Mouse (Mus musculus) embryonic fibroblast, embryonic 13.5 days (primary cell): ENCODE results near the gene Gm20696. TPM values are rescaled to one million over a fixed set of nuclear protein-coding genes. Genes with fewer than 3 reads are reported as not detected.

Experiments used
- H3K27ac ChIP-seq: 2 replicates; pipeline ENCODE4 v1.5.1; 2012; ENCODE audit warnings: low read length, control low read depth, inconsistent platforms; ENCODE audit not compliant: insufficient read depth
- H3K4me1 ChIP-seq: 2 replicates; pipeline ENCODE4 v1.6.1; 2011; ENCODE audit warnings: low read length; ENCODE audit not compliant: control insufficient read depth, insufficient read depth
- H3K4me3 ChIP-seq: 2 replicates; pipeline ENCODE4 v1.5.1; 2011; ENCODE audit warnings: mild to moderate bottlenecking, control low read depth, low read length; ENCODE audit not compliant: insufficient read depth
- CTCF ChIP-seq: IDR thresholded peaks from 2 replicates; pipeline ENCODE4 v1.5.1; 2011; ENCODE audit warnings: mild to moderate bottlenecking, control low read depth, low read length, moderate library complexity, borderline replicate concordance; ENCODE audit not compliant: insufficient read depth
- POLR2A ChIP-seq: IDR thresholded peaks from 2 replicates; pipeline ENCODE4 v1.6.1; 2011; ENCODE audit warnings: low read depth, mild to moderate bottlenecking, control low read depth, low read length, moderate library complexity
- polyA plus RNA-seq: library from polyadenylated mRNA; stranded (reverse); fragments of >200 nt; gene quantifications from 2 replicates; pipeline ENCODE4 v1.2.4, GENCODE M21; 2011; ENCODE audit warnings: low read depth; ENCODE audit not compliant: missing spikeins, insufficient read length

Gm20696 gene
- polyA plus RNA-seq, 1 experiment: 5.2 TPM

DNA sequence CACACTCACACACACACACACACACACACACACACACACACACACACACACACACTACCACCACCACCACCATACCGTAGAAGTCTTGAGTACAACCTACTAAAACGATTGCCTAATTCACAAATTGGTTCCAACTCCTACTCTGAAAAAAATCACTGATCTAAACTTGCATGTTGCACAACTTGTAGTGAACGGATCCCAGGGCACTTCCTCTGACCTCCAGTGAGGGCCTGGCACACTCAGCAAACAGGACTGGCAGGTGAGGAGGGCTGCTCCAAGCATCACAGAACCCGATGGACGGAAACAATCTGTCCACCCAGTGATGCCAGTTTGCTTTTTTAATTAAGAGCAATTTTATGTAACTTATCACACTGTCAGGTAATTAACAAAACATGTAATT lies 413.8 kb downstream of the Gm20696 start:
- peaks cover 6% of the 10 kb centered on the region for H3K4me1 ChIP-seq
- TF ChIP-seq CTCF: no peak
- TF ChIP-seq POLR2A: no peak
- no peak overlapping the region for H3K4me3 ChIP-seq
- H3K27ac ChIP-seq: no peak overlapping the region

DNA sequence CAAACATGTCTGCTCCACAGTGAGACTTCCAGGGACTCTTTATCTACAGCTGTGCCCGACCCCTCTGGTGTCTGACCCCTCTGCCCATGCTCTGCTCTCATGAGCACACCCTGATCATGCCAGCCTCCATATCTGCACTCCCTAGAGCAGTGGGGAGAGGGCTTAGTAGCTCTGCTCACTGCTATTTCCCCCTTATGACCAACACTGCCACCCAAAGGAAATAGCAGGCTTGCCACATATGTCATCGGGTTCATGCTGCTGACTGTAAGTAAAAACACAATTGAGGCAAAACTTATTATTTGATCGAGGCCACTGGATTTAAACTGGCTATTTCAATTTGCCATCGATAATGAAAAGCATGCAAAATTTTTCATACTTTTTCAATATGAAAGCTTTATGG lies 414.7 kb downstream of the Gm20696 start:
- Histone ChIP-seq H3K27ac (no peak overlapping the region), H3K4me3 (no peak overlapping the region), H3K4me1 (peaks cover 6% of the 10 kb centered on the region)
- no peak for TF ChIP-seq POLR2A
- TF ChIP-seq CTCF: no peak

DNA sequence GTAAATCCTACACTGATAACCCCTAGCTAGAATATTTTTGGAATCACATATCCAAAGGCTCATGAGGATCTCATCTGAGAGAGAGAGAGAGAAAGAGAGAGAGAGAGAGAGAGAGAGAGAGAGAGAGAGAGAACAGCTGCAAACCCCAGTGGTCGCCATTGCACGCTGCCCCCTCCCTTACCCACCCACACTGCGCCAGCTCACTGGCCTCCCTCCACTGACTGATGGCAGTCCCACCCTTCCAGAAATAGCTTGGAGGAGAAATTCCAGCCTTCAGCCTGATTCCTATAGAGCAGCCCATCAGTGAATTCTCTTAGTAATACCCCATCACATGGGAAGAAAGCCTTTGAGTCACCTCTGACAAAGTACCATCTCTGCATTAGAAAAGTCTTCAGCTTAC lies 415.4 kb downstream of the Gm20696 start:
- no peak overlapping the region for H3K27ac ChIP-seq
- no peak overlapping the region for H3K4me3 ChIP-seq
- TF ChIP-seq POLR2A (no peak), CTCF (no peak)
- peaks cover 6% of the 10 kb centered on the region for H3K4me1 ChIP-seq

DNA sequence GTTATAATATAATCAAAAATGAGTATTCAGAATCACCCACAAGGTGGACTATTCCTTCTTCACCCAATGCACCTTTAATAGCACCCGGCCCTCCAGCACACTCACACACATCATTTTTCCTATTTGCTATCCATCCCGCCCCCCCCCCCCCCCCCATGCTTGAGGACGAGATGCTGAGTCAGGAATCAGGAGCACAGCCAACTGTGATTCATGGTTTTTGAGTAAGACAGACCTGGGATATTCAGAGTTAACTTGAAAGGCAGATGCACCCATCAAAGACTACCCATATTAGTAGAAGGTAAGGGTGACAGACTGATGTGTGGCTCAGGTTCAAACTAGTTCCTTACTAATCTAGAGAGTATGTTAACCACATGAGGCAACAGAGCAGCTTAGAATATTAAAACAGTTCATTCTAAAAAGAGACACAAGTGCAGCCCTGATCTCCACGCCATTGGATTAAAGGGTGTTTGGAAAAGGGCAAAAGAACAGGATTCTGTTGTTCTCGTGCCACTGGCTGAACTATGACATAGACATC lies 417.0 kb downstream of the Gm20696 start:
- TF ChIP-seq CTCF (no peak), POLR2A (no peak)
- Histone ChIP-seq H3K4me1 (peaks cover 6% of the 10 kb centered on the region), H3K4me3 (no peak overlapping the region), H3K27ac (no peak overlapping the region)

DNA sequence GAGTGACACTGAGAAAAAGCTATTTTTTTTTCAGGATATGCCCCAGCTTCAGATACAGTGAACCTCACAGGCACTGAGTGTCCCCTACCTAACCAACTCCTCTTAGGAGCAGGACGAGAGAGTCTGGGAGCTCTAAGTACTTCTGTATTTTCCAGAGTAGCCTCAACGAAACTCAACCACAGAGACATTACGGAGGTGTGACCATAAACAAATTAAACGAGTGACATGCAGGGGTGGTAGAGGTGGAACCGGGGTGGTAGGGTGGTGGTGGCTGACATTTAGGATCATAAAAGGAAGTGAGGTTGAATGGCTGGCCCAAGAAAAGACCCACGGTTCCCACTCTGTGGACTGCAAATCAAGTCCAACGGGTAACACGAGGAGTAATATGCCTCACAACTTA lies 418.2 kb downstream of the Gm20696 start:
- TF ChIP-seq CTCF: no peak
- TF ChIP-seq POLR2A: no peak
- Histone ChIP-seq H3K4me3 (no peak overlapping the region), H3K4me1 (peaks cover 6% of the 10 kb centered on the region), H3K27ac (no peak overlapping the region)

DNA sequence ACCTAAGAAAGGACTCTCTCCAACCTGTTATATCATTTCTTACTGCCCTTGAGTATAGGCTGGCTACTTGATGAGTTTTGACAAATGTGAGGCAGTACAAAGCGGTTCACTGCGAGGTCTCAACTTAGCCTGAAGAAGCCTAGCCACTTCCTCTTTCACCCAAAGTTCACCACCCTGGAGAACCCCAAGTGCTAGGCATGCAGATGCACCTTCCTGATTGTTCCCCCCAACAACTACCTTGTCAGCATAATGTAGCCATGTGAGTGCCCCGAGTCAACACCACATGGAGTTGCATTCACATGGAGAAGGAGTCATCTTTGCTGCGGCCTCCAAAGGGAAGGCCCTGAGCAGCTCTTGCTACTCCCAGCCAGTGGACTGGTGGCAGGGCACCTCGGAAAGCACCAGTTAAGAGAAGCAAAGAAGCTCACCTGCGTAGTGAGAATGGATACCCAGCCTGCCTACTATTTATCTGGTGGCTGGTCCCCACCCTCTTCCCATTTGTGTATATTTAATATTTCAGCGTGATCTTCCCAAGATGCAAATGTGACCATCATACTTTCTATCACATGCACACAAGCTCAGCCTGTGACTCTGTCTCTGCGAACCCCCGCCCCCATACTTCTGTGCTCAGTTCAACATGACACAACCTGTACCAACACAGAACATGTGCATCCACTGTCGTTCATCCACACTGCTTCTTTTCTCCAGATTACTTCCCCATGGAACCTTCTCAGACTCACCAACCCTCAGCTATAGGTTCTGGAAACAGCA lies 424.8 kb downstream of the Gm20696 start:
- no peak overlapping the region for H3K4me3 ChIP-seq
- TF ChIP-seq CTCF (no peak), POLR2A (no peak)
- no peaks in the 10 kb centered on the region for H3K4me1 ChIP-seq
- no peak overlapping the region for H3K27ac ChIP-seq

DNA sequence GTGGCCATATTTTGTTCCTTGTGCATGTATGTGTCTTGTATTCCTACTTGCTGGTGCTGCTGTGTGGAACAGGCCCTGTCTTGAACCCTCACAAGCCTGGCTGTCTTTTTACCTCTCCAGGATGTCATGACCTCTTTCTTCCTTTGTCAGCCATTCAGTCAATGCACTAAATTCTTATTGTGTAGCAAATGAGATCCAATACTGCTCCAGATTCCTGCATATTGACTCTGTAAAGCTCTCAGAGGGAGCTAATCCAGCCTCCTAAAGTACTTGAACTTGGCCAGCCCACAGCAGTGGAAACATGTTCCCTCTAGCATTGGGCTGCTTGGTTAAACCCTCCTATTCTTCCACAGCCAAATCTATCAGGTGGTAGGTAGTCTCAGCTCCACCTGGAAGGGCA lies 425.8 kb downstream of the Gm20696 start:
- no peak for TF ChIP-seq POLR2A
- TF ChIP-seq CTCF: no peak
- Histone ChIP-seq H3K4me1 (no peaks in the 10 kb centered on the region), H3K27ac (no peak overlapping the region), H3K4me3 (no peak overlapping the region)

DNA sequence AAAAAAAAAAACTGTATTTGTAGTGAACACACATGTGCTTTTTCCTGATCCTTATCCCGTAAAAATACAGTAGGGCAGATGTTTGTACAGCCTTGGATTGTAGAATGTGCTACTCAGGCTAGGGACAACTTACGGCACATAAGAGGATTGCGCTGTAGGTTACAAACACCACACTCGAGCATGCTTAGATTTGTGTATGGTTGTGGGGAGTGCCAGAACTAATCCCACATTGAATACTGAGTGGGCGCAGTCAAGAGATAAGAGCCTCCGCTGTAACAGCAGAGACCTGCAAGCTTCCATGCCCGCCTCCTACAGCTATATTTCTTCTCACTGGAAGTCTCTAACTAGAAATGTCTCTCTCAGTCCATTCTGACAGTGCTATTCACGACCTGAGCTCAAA lies 431.0 kb downstream of the Gm20696 start:
- Histone ChIP-seq H3K4me1 (no peaks in the 10 kb centered on the region), H3K4me3 (no peak overlapping the region), H3K27ac (no peak overlapping the region)
- no peak for TF ChIP-seq CTCF
- no peak for TF ChIP-seq POLR2A

DNA sequence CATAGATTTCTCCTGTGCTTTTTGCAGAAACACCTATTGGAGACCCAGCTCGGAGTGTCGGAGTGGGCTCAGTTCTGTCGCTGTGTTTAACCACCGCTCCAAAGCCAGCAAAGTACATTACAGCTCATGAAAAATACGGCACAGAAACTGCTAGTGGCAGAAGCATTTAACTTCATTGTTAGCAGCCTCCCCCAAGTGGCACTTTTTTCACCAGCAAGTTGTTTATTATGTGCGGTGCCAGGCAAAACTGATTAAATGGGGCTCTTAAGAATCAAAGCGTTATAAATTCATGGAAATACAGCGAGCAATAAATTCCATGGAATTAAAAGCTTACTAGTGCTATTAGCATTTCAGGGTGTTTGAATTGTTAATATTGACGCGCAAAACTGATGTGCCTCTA lies 433.2 kb downstream of the Gm20696 start:
- H3K4me1 ChIP-seq: no peaks in the 10 kb centered on the region
- TF ChIP-seq CTCF: no peak
- TF ChIP-seq POLR2A: no peak
- no peak overlapping the region for H3K4me3 ChIP-seq
- no peak overlapping the region for H3K27ac ChIP-seq

DNA sequence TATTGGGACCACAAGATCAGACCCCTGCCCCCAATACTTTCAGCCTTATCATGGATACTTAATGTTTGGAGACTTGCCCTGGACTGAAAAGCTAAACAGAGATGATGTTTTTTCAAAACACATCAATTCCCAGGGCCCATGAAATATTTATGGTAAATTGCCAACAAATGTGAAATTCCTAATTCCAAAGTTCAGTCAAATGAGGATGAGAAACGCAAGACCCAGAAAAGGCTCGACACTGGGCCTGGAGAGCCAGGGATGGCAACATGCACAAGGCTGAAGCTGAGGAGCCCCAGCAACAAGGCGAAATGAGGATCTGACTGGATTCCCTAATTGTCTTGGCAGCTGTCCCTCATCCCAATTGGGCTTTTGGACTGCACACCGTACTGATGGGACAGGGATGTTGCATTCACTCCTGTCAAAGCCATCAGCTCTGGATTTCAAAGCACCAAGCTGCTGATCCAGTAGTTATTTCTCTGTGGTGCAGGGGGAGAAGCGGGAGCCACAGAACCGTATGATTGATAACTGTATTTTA lies 438.2 kb downstream of the Gm20696 start:
- no peak for TF ChIP-seq CTCF
- no peak for TF ChIP-seq POLR2A

More for the DNA sequence above, 438.2 kb downstream of the Gm20696 start:
- Histone ChIP-seq H3K4me1 (no peaks in the 10 kb centered on the region), H3K27ac (no peak overlapping the region), H3K4me3 (no peak overlapping the region)
